Mouse (Mus musculus) megakaryocyte progenitor cell, adult 5-6 weeks (primary cell): Measurements from ENCODE around the gene Tmem199. TPM values are rescaled to one million over a fixed set of nuclear protein-coding genes. Genes with fewer than 3 reads are reported as not detected.

Experiments used
- ATAC-seq: replicated peaks from 2 replicates; pipeline ENCODE4 v1.8.0; 2016; ENCODE audit warnings: mild to moderate bottlenecking, moderate TSS enrichment, inconsistent platforms; ENCODE audit not compliant: poor library complexity
- total RNA-seq, 2 experiments: library from RNA; stranded (forward) in 1 of 2; stranded (reverse) in 1 of 2; fragments of 157-497, 149-512 nt in 1 of 2; fragments of 200-1000 nt in 1 of 2; gene quantifications; 2 replicates each; pipeline versions ENCODE4 v1.2.3 to v1.2.4; 2015 to 2017

Tmem199 gene
- total RNA-seq, 2 experiments from 2014 or later, result 26.7 to 34.4 TPM

GRCm38 (mm10) chr11:78528714-78529113 lies 16.7 kb upstream of the Tmem199 start:
- no peak for ATAC-seq

DNA sequence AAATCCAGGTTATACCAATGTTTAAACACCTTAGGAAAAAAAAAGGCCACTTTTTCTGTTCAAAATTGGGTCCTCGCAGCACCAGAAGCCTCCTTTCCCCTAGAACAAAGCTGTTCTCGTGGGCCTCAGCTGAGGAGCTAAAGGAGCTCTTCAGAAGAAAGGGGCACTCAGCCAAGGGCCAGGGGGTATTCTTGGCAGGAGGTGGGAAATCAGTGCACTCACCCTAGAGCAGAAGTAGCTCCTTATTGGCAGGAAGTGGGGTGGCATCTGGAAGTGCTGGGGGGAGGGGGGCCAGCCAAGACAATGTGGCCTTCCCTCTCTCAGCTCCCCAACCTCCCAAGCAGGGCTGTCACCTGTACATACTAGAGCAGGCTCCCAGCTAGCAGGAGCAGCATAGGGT lies 12.9 kb upstream of the Tmem199 start:
- no peak for ATAC-seq

- no peak for ATAC-seq
Observed at GRCm38 (mm10) chr11:78523241-78523955, 11.4 kb upstream of the Tmem199 start.

- ATAC-seq, result peak; percentile 58
Observed at GRCm38 (mm10) chr11:78522481-78522997, 10.6 kb upstream of the Tmem199 start.

DNA sequence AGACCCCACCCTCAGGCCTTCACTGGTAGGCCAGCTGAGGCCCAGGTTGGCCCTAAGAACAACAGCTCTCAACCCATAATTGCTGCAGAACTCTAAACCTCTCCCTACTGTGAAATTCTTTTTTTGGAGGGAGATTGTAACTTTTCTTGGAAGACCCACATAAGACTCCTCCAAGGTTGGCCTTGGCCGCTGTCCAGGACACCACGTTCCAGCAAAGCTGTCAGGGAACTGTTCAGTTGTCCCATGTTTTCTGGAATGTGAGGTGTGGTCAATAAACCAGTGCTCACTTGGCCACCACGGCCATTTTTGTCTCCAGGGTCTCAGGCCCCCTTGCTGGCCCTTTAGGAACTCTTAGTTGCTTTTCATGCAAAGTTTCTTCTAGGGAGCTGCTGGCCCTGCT lies 9.9 kb upstream of the Tmem199 start:
- no peak for ATAC-seq

DNA sequence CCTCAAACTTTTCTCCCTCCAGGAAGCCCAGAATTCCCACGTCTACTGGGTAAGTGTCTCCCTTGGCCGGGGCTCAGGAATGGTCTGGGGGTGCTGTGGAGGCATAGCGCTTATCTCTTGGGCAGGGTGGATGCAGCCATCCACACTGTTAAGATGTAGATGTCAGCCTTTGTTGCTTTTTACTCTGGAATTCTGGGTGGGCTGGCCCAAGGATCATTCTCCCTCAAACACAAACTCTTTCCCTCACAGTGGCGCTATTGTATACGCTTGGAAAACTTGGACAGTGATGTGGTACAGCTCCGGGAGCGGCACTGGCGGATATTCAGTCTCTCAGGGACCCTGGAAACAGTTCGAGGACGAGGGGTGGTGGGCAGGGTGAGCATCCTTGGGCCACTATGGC lies 7.0 kb upstream of the Tmem199 start:
- ATAC-seq, result no peak

DNA sequence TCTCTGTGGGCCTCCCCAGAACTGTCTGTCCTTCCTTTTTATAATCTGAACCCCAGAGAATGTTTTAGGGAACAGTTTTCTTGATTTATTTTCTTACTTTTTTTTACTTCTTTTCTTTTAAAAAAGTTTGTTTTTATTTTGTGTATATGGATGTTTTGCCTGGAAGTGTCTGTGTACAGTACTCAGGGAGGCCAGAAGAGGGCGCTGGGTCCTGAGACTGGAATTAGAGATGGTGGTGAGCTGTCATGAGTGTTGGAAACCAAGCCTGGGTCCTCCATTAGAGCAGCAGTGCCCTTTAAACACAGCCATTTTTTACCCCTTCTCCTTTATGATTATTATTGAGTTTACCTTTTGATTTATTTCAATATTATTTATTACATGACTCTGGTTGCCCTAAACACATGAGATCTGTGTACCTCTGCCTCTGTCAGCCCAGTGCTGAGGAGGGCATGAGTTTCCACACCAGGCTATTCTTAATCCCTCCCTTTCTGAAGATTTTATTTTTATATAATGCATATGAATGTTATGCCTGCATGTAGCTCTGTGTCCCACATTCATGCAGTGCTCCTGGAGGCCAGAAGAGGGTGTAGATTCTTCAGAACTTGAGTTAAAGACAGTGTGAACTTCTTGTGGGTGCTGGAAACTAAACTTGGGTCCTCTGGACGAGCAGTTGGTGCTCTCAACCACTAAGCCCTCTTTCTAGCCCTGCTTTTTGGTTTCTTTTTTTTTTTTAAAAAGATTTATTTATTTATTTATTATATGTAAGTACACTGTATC lies 3.8 kb upstream of the Tmem199 start:
- peak; percentile 47; the same call in 1 of the 2 replicates for ATAC-seq

DNA sequence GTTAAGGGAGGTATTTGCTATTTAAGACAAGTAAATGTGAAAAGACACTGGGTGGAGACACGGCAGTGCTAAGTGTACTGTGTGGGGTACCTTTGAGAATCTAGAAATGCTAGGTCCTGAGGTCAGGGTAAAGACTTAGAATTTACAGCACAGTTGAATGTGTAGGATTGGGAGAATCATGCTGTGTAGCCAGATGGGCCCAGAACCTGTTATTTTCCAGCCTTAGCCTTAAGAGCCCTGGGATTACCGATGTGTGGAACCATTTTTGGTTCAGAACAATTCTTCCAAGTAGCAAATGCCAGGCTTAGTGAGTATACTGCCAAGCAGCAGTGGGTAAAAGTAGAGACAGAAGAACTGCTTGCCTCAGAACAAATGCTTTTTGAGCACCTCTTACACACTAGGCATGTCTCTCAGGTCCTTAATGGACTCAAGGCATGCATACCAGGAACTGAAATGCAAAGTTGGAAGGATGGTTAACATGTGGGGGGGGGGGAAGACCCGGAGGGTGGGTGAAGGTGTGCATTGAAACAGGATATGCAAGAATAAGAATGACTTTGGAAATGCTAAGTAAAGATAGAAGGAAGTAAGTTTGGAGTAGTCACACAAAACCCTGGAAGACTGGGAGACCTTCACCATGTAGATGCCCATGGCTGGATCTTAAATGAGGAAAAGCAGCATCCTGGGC lies 1.3 kb upstream of the Tmem199 start:
- no peak for ATAC-seq

GRCm38 (mm10) chr11:78509148-78509547 lies 2.8 kb downstream of the Tmem199 start:
- peak; percentile 39; the same call in 1 of the 2 replicates for ATAC-seq

DNA sequence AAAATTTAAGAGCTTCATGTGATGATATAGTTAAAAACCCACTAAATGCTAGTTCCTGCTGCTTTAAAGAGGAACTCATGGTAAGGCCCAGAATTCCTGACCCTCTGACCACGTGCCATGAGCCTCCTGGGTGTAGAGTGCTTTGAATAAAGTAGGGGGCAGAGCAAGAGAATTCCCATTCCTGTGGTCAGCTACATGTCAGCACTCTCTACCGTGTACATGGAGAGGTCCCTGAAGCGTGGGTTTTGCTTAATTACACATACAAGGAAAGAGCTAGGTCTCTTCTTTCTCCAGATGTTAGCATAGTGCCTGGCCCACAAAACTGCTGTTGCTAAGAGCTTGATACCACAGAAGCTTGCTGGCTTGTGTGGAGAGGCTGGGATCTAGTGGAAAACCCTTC lies 6.5 kb downstream of the Tmem199 start:
- no peak for ATAC-seq

GRCm38 (mm10) chr11:78502909-78503650 lies 8.9 kb downstream of the Tmem199 start, which contains the start of gene Sebox:
Gene Sebox (plus strand): TSS chr11:78503447.
- ATAC-seq, result no peak

GRCm38 (mm10) chr11:78501529-78501928 lies 10.4 kb downstream of the Tmem199 start:
- no peak for ATAC-seq

DNA sequence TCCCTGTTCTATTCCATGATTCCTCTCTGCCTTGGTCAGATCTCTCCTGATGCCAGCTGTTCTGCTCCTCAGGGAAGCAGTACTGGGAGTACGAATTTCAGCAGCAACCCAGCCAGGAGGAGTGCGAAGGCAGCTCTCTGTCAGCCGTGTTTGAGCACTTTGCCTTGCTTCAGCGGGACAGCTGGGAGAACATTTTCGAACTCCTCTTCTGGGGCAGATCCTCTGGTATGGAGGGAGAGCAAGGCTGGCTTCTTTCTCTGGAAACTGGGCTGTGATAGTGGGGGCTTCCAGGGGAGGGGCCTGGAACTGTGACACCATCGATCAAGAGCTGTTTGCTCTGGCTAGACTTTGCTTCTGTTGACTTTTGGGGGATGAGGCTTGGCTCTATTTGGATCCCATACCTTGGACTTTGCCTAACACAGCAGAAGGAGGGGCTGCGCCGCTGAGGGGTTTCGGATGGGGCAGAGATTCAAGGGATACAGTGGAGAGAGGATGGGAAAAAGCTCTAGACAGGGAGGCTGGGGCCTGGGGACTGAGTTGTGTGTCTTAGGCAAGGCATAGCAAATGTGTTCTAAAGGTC lies 11.3 kb downstream of the Tmem199 start:
- ATAC-seq, result no peak

- ATAC-seq, result no peak
Observed at GRCm38 (mm10) chr11:78499543-78499942, 12.4 kb downstream of the Tmem199 start.

GRCm38 (mm10) chr11:78499004-78499403 lies 13.0 kb downstream of the Tmem199 start, which contains the start of gene Vtn:
Gene Vtn (plus strand): TSS chr11:78499091.
- ATAC-seq, result no peak

DNA sequence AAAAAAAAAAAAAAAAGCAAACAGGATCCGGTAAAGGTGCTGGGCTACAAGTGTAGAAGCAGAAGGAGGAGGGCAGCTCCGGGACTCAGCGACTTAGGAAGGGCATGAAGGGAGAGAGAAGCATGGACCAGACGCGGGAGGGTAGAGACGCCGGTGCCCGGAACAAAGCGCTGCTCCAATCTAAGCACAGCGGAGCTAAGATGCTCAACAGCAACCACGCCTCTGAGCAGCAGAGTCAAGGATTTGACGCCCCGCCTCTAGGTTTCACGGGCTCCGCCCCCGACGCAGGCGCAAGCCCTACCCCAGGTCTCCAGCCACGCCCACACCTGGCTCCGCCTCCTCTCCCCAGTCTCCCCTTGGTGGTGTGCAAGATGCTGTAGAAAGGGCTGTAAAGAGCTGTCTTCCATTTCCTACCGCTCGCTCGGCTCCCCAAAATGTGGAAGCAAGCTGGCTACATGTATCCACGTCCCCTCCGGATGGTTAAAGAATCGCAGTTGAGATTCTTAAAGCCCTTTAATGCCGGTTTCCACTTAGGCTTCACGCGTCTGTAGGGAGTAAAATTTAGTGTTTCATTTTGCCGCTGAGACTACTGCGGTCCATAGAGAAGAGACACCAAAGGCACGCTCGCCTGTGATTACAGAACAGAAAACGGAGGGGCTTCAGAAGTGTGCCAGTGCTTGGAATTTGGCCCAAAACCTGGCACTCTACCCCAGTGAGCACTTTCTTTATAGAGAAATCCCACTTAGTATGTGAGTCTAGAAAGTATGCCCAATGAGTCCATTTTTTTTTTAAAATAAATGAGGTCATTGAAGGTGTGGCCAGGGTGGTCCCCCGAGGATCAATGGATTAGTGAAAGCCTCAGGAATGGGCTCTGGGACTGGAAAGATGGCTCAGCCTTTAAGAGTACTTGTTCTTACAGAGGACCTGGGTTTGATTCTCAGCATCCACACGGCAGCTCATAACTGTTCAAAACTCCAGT lies 14.1 kb downstream of the Tmem199 start, which contains the start of gene Sarm1:
Gene Sarm1, minus strand, starts transcription at position 211 of the 979 bp plus-strand sequence.
- peak; percentile 99 for ATAC-seq

- no peak for ATAC-seq
Observed at GRCm38 (mm10) chr11:78497071-78497541, 14.9 kb downstream of the Tmem199 start.

DNA sequence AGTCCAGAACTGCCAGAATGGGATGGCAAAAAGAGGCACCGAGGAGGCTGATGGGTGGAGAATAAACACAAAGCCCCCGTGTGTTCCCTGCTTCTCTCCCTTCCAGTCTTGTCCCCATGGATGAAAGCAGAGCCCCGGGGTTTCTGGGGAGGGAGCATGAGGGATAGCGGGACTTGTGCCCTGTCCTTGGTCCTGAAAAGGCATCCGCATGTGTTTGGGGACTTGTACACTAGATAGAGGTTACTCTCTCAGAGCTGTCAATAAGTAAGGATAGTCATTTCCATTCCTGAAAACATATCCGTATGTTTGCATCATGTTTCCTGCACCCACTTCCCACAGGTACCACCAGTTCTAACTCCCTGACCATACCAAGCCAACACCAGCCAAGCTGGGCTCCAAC lies 16.1 kb downstream of the Tmem199 start:
- 0 out of 2 replicates have a peak, but pooled peaks have one; percentile 33 for ATAC-seq

DNA sequence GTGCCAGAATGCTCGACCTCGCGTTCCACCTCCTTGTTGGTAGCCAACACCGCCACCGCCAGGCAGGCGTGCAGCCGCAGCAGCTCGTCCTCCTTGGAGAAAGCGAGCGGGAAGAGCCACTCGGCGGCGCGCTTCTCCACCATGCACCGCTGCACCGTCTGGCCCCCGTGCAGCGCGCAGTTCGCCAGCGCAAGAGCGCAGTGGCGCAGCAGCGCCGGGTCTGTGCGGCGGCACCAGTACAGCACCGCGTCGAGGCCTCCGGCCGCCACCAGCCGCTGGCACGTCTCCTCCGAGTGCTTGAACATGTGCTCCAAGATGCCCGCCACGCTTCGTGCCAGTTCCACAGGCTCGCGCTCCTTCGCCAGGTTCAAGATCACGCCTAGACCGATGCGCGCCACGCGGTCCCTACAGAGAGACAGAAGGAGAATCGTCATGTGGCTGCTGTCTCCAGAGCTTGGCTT lies 21.2 kb downstream of the Tmem199 start:
- peak; percentile 71 for ATAC-seq
